Mouse (Mus musculus) neural tube, embryonic 11.5 days (tissue): ENCODE results near the gene Dhx40. TPM values are rescaled to one million over a fixed set of nuclear protein-coding genes. Genes with fewer than 3 reads are reported as not detected.

ENCODE experiments used
- ATAC-seq: fragments of 200-750 bp; cut with Nextera tagmentation; 2 replicates; pipeline ENCODE4 v1.8.0; 2017; ENCODE audit warnings: moderate number of reproducible peaks, mild to moderate bottlenecking, moderate TSS enrichment, moderate library complexity; ENCODE audit not compliant: insufficient read depth, low FRiP score, low TSS enrichment
- DNase-seq: peaks from one replicate; pipeline ENCODE4 v3.0.0-alpha.2; 2015; ENCODE audit warnings: low spot score
- H3K27ac ChIP-seq: fragments of 300-500 bp; sonication (generic); 2 replicates; pipeline ENCODE4 v1.5.1; 2014; ENCODE audit warnings: low read depth, mild to moderate bottlenecking, low read length
- H3K27me3 ChIP-seq: fragments of 300-500 bp; sonication (generic); 2 replicates; pipeline ENCODE4 v1.6.1; 2014; ENCODE audit warnings: mild to moderate bottlenecking, low read length, mixed read lengths; ENCODE audit not compliant: control insufficient read depth, insufficient read depth
- H3K36me3 ChIP-seq: fragments of 300-500 bp; sonication (generic); 2 replicates; pipeline ENCODE4 v1.6.1; 2014; ENCODE audit warnings: mild to moderate bottlenecking, low read length, moderate library complexity, mixed read lengths; ENCODE audit not compliant: control insufficient read depth, insufficient read depth
- H3K4me1 ChIP-seq: fragments of 300-500 bp; sonication (generic); 2 replicates; pipeline ENCODE4 v1.6.1; 2014; ENCODE audit warnings: low read length, mixed read lengths; ENCODE audit not compliant: control insufficient read depth, insufficient read depth
- H3K4me2 ChIP-seq: fragments of 300-500 bp; sonication (generic); 2 replicates; pipeline ENCODE4 v1.6.1; 2014; ENCODE audit warnings: low read depth, mild to moderate bottlenecking, moderate library complexity
- H3K4me3 ChIP-seq: fragments of 300-500 bp; sonication (generic); 2 replicates; pipeline ENCODE4 v1.5.1; 2014; ENCODE audit warnings: low read depth, low read length
- H3K9ac ChIP-seq: fragments of 300-500 bp; sonication (generic); 2 replicates; pipeline ENCODE4 v1.6.1; 2014; ENCODE audit warnings: mild to moderate bottlenecking, low read length
- H3K9me3 ChIP-seq: fragments of 300-500 bp; sonication (generic); 2 replicates; pipeline ENCODE4 v1.6.1; 2016; ENCODE audit warnings: low read length; ENCODE audit not compliant: control insufficient read depth
- WGBS: fragments of 180-500 bp; shearing (Covaris S2); extraction: QIAGEN DNeasy Blood & Tissue Kit; methylation state at CpG from one replicate; pipeline ENCODE4 v1.1.7; 2014; 5-methylcytosine and 5-hydroxymethylcytosine counted together
- polyA plus RNA-seq: library from polyadenylated mRNA; unstranded; fragments of >200 nt; fragmentation: Nextera tagmentation; extraction: Ambion mirVana; gene quantifications from 2 replicates; pipeline ENCODE4 v1.2.1, GENCODE M21; 2014

Dhx40 gene
- polyA plus RNA-seq, 1 experiment from 2014 or later, result 44.2 TPM

DNA sequence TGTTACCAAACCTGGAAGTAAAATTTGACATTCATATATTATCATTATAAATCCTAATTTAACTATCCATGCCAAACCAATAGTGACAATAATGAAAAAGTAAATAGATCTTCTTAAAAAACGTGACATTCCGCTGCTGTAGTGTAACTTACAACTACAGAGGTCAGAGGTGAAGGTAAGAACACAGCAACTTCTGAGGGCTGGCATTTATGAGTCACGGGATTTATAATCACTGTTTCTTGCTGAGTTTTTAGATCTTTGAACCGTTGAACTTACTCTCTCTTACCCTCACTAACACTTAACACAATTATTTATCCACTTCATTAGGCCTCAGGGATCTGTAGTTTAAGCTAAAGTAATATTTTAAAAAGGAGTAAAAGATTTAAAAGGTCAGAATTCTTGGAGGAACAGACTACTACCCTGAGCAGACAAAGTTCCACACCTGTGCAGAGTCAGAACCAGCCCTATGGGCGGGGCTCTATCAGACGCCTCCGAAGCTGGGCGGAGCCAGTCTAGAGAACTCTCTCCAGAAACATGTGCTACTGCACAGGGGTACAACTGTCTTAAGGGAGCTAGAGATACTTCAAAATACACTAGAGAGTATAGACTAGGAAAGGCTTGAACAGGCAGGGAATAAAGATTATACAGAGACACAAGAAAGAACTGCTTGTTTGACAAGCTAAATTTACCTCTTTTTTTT is 70.1 kb downstream of the Dhx40 start:
- Histone ChIP-seq H3K36me3 (no peaks in the 10 kb centered on the region), H3K4me1 (no peaks in the 10 kb centered on the region), H3K4me2 (no peak overlapping the region), H3K27me3 (no peaks in the 10 kb centered on the region), H3K4me3 (no peak overlapping the region), H3K27ac (no peak overlapping the region), H3K9ac (no peak overlapping the region), H3K9me3 (no peaks in the 10 kb centered on the region)
- 85% methylated on average over 8 of the region's 8 CpGs for WGBS
- ATAC-seq (no peak), DNase-seq (no peak)

DNA sequence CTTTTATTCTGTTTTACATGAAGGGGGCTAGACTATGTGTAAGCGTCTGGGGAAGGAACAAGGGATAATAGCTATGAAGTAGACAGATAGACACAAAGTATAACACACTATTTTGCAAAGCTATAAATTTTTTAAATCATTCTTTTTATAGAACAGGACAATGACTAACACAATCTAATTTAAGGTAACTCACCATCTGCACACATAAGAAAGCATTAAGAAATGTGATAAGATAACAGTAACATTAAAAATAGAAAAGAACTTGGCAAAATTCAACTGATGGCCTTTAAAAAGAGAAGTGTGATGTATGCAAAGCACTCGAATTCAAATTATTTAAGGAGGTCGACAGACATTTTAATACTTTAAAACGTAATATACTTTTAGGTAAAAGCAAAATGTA is 72.6 kb downstream of the Dhx40 start:
- no peak for ATAC-seq
- Histone ChIP-seq H3K36me3 (no peaks in the 10 kb centered on the region; the same call in 1 of the 2 replicates), H3K9me3 (no peaks in the 10 kb centered on the region), H3K27me3 (no peaks in the 10 kb centered on the region), H3K4me3 (no peak overlapping the region), H3K27ac (no peak overlapping the region), H3K9ac (no peak overlapping the region), H3K4me1 (no peaks in the 10 kb centered on the region), H3K4me2 (no peak overlapping the region)
- 93% methylated on average over 4 of the region's 4 CpGs for WGBS
- DNase-seq, result no peak

DNA sequence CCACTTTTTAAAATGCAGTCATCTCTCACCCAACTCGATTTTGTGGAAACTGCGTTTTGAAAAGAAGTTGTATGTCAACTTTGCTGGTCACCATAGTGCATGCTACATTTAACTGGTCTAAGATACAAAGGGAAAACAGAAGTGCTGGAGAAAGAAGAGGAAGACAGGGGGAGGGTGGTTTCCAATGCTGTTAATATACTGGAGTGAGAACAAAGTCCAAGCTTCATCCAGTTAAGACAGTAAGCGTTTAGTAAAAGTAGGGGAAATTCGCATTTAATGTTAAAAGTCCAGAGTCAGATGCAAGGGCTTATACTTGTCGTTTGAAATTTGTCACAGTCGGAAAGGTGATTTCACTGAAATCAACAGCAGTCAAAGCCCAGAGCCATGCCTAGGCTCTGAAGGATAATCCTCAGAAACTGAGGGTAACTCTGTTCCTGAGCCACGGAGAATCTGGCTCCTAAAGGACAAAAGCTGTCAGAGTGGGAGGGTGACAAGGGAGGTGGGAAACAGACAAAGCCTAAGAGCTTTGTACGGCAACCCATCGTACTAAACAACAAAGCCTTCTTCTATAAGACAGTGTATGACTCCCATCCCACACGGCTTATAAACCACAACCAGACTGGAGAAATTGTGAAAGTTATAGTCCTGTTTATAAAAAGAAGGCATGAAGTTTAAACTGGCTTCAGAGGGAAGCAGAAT is 73.2 kb downstream of the Dhx40 start:
- H3K9me3 ChIP-seq, result no peaks in the 10 kb centered on the region
- no peaks in the 10 kb centered on the region for H3K27me3 ChIP-seq
- no peaks in the 10 kb centered on the region for H3K4me1 ChIP-seq
- no peak overlapping the region for H3K4me2 ChIP-seq
- no peak overlapping the region for H3K27ac ChIP-seq
- WGBS, result 92% methylated on average over 10 of the region's 10 CpGs
- H3K9ac ChIP-seq, result no peak overlapping the region
- H3K4me3 ChIP-seq, result no peak overlapping the region
- peaks cover 2% of the 10 kb centered on the region for H3K36me3 ChIP-seq
- DNase-seq (no peak), ATAC-seq (no peak)

DNA sequence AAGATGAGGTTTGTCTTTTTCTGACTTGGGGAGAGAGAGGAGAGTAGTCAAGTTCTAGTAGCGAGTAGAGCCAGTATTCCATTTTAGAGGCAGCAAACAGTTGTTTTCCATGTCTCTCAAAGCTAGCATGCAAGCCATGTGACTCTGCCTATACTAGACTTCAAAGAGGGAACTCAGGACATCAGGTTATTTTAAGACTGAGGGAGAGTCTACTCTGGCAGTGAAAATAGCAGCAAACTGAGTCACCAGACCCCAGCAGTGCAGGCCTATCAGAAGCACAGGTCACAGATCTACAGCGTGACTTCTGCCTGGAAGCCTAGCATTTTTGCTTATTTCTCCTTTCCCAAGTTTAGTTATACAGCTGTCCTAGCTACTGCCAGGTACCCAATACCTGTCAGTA is 76.1 kb downstream of the Dhx40 start:
- Histone ChIP-seq H3K27ac (no peak overlapping the region), H3K9me3 (no peaks in the 10 kb centered on the region), H3K9ac (no peak overlapping the region), H3K27me3 (no peaks in the 10 kb centered on the region), H3K4me2 (no peak overlapping the region), H3K4me1 (no peaks in the 10 kb centered on the region), H3K36me3 (peaks cover 3% of the 10 kb centered on the region), H3K4me3 (no peak overlapping the region)
- 96% methylated on average over 2 of the region's 2 CpGs for WGBS
- ATAC-seq (no peak), DNase-seq (no peak)

DNA sequence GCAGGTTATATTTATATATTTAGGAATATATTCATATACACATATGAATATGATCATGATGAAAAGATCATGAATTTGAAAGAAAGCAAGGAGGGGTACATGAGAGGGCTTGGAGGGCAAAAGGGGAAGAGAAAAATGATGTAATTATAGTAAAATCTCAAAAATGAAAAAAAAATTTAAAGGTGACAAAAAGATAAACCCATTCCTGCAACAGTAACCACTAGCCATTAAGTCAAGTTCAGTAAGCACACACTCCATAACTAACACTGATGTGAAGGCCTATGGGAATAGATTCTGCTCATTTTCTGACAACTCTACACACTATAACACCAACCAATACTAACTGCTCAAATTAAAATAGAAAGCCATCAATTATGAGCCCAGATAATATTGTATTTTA is 81.9 kb downstream of the Dhx40 start:
- no peak overlapping the region for H3K4me3 ChIP-seq
- H3K4me2 ChIP-seq, result no peak overlapping the region
- H3K4me1 ChIP-seq, result no peaks in the 10 kb centered on the region
- H3K27me3 ChIP-seq, result no peaks in the 10 kb centered on the region
- no peak overlapping the region for H3K27ac ChIP-seq
- no peak overlapping the region for H3K9ac ChIP-seq
- H3K36me3 ChIP-seq, result peaks cover 11% of the 10 kb centered on the region
- no peak for DNase-seq
- no peak for ATAC-seq
- H3K9me3 ChIP-seq, result no peaks in the 10 kb centered on the region

DNA sequence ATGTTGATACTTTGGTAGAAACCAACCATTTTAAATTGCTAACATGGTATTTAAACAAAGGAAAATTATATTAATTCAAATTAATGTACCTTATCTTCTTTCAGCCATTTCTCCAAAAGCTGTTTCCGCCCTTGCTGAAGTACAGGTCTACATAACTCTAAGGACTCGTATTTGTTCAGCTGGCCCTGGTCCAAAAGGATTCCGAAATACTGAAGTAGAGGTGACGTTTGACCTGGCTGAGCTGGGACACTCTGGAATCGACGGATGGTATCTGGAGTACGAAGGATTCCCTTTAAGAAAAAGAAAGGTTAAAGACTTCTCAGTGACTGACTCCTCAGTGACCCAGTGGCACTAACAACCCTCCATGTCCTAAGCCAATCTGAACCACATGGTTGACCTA is 82.6 kb downstream of the Dhx40 start:
- Histone ChIP-seq H3K4me1 (no peaks in the 10 kb centered on the region), H3K27ac (no peak overlapping the region), H3K36me3 (peaks cover 11% of the 10 kb centered on the region), H3K9me3 (no peaks in the 10 kb centered on the region), H3K9ac (no peak overlapping the region), H3K4me3 (no peak overlapping the region), H3K27me3 (no peaks in the 10 kb centered on the region), H3K4me2 (no peak overlapping the region)
- 93% methylated on average over 7 of the region's 7 CpGs for WGBS
- DNase-seq, result no peak
- no peak for ATAC-seq

DNA sequence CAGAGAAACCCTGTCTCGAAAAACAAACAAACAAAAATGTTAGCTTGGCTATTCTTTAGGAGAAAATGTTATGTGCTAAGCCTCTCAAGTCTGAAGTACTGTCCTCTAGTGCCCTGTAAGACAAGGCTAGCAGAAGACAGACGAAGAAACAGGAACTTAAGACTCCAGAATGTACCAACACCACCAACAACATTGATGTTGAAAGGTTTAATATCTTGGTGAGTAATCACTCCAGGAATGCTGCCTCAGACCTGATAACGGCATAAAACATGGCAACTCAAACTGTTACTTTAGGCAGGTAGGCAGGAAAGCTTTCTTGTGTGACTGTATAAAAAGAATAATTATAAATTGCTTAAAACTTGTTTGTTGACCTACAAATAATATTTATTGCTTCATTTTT is 83.5 kb downstream of the Dhx40 start:
- H3K4me2 ChIP-seq, result no peak overlapping the region
- DNase-seq (no peak), ATAC-seq (no peak)
- no peak overlapping the region for H3K9ac ChIP-seq
- no peaks in the 10 kb centered on the region for H3K9me3 ChIP-seq
- H3K27ac ChIP-seq, result no peak overlapping the region
- no peaks in the 10 kb centered on the region for H3K27me3 ChIP-seq
- no peaks in the 10 kb centered on the region for H3K4me1 ChIP-seq
- peaks cover 12% of the 10 kb centered on the region for H3K36me3 ChIP-seq
- H3K4me3 ChIP-seq, result no peak overlapping the region
- WGBS, result 96% methylated on average over 3 of the region's 3 CpGs

DNA sequence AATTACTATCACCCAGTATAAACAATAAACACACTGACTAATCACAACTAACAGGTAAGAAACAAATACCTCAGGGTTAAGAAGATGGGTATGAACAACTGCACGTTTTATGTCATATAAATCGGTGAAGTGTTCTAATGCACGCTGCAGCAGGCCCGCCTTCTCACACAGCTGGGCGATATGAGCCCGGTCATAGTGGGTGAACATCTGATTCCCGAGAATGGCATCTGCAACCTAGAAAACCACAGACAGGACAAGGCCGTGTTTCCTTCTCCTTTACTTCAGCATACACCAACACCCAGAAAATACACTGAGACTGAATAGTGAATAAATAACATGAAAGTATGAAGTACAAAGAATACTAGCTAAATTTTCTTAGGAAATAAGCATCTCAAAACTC is 88.2 kb downstream of the Dhx40 start:
- Histone ChIP-seq H3K36me3 (peaks cover 6% of the 10 kb centered on the region), H3K27ac (no peak overlapping the region), H3K4me1 (no peaks in the 10 kb centered on the region), H3K4me2 (no peak overlapping the region), H3K9ac (no peak overlapping the region), H3K9me3 (no peaks in the 10 kb centered on the region), H3K4me3 (no peak overlapping the region), H3K27me3 (no peaks in the 10 kb centered on the region)
- 93% methylated on average over 8 of the region's 8 CpGs for WGBS
- no peak for DNase-seq
- ATAC-seq, result no peak
